Mouse (Mus musculus) liver, adult 2 months (tissue): ENCODE results near the gene Stx2.

ENCODE experiments used
- CTCF ChIP-seq: fragments of 200-500 bp; IDR thresholded peaks from 2 replicates; pipeline ENCODE4 v1.5.1; 2011; ENCODE audit warnings: low read depth, low read length, control low read depth
- POLR2A ChIP-seq: fragments of 200-500 bp; IDR thresholded peaks from 2 replicates; pipeline ENCODE4 v1.6.1; 2011; ENCODE audit warnings: low read length, control low read depth; ENCODE audit not compliant: insufficient read depth; ENCODE audit errors: extremely low read depth

- TF ChIP-seq CTCF, result no peak
- no peak for TF ChIP-seq POLR2A
Measured at GRCm38 (mm10) chr5:129037739-129038138, 29.4 kb upstream of the Stx2 start.
